Mouse (Mus musculus) heart, postnatal 0 days (tissue): ENCODE measurements at regions not wholly inside any gene's neighbourhood (a gene's known extent, or its start where the extent isn't known, plus 50 kb on each side); places are given as distances from the start of the nearest gene placed in this dataset.

Experiments used
- CTCF ChIP-seq: IDR thresholded peaks from 2 replicates; pipeline ENCODE4 v1.5.1; 2016; ENCODE audit warnings: antibody characterized with exemption, control low read depth, low read depth
- EP300 ChIP-seq: IDR thresholded peaks from 2 replicates; pipeline ENCODE4 v1.6.1; 2016; ENCODE audit warnings: antibody characterized with exemption, low read depth

DNA sequence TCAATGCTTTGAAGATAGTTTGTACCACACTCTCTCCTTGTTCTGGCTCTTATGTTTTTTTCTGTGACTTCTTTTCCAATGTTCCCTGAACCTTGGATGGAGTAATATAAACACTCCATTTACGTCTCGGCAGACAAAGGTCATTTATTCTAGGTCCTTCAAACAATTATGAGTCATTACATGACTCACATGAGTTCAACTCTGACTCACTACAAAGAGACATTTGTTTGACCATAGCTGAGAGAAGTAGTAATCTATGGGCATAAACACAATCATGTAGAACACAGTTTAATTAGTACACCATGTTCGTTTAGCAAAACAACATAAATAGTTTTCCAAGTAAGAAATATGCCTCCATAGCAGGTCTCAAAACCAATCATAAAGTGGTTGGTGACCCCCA lies 59.6 kb upstream of the Hmgcll1 start:
- TF ChIP-seq CTCF (no peak), EP300 (no peak)
